Comparison of ENCODE assay signal across 12 mouse cellular contexts in genomic region chr15:89313359-89313758, GRCm38 (mm10). TPM values are rescaled to one million over a fixed set of nuclear protein-coding genes. Genes with fewer than 3 reads are reported as not detected.
A peak's percentile ranks its signal among the peaks of the same experiment; 100 is the strongest.
DNase-seq lines count a peak whose midpoint lies in the region; ATAC-seq and TF ChIP-seq lines count a peak whose summit lies in the region.
"Had no signal": no experiment of that assay in that cellular context is flagged by ENCODE, and none has a peak within 500 bp of the region (broad histone marks: within the 10 kb centered on the region; RNA-seq: fewer than 3 reads in every experiment).

No protein-coding gene starts in this region.

- no peaks in the 10 kb centered on the region for H3K27me3 ChIP-seq in limb, embryonic 15.5 days
- no peaks in the 10 kb centered on the region for H3K27me3 ChIP-seq in stomach, postnatal 0 days (ENCODE audit: control insufficient read depth, insufficient read depth, low read length)
- H3K27me3 ChIP-seq: CH12.LX had no signal

- H3K27ac ChIP-seq in gastrocnemius, adult 2 months = no peak overlapping the region
- no peak overlapping the region for H3K27ac ChIP-seq in limb, embryonic 15.5 days
- H3K27ac ChIP-seq in stomach, postnatal 0 days (replicated peaks) = no peak overlapping the region

- TF ChIP-seq EP300 in stomach, postnatal 0 days (optimal IDR thresholded peaks at IDR 0.05) = no peak

- H3K4me2 ChIP-seq in limb, embryonic 15.5 days = peak overlapping the region; percentile 74; the same call in 1 of the 2 replicates
- peak overlapping the region; percentile 89 for H3K4me2 ChIP-seq in stomach, postnatal 0 days (replicated peaks; ENCODE audit: low read depth)

- H3K9ac ChIP-seq in limb, embryonic 15.5 days = no peak overlapping the region
- H3K9ac ChIP-seq in stomach, postnatal 0 days (ENCODE audit: low read length) = no peak overlapping the region

- intact Hi-C loops in gastrocnemius, adult 2 months (cut with DNase I) = no loop called here

- peaks cover 41% of the 10 kb centered on the region for H3K4me1 ChIP-seq in limb, embryonic 15.5 days
- peaks cover 2% of the 10 kb centered on the region; the same call in 1 of the 2 replicates for H3K4me1 ChIP-seq in stomach, postnatal 0 days (replicated peaks; ENCODE audit: control insufficient read depth, insufficient read depth)

- TF ChIP-seq CTCF in gastrocnemius, adult 2 months (IDR thresholded peaks at IDR 0.05) = no peak
- TF ChIP-seq CTCF in stomach, postnatal 0 days (IDR thresholded peaks at IDR 0.05; ENCODE audit: low read depth) = no peak

- H3K4me3 ChIP-seq in gastrocnemius, adult 2 months = peak overlapping the region; percentile 93
- H3K4me3 ChIP-seq in limb, embryonic 15.5 days = 0 out of 2 replicates have a peak overlapping the region, but pooled peaks have one; percentile 2
- no peak overlapping the region for H3K4me3 ChIP-seq in stomach, postnatal 0 days (ENCODE audit: low read depth, low read length)

- 75% methylated on average over 4 of the region's 4 CpGs for WGBS in limb, embryonic 15.5 days
- 69% methylated on average over 4 of the region's 4 CpGs for WGBS in stomach, postnatal 0 days

- DNase-seq in gastrocnemius, adult 2 months = no peak
- no peak for DNase-seq in gastrocnemius, postnatal 25 days
- DNase-seq in ovary, postnatal 36 days (ENCODE audit: low spot score) = peak; percentile 13
- no peak for DNase-seq in ovary, adult 18-20 months (ENCODE audit: low spot score)
- no peak for DNase-seq in stomach, postnatal 0 days (ENCODE audit: low spot score)
- no peak for DNase-seq in thymus, postnatal 0 days (ENCODE audit: low spot score)
- no peak for DNase-seq in layer of hippocampus, adult 18-20 months (ENCODE audit: low spot score in 2 of 2)
- DNase-seq: adrenal gland, postnatal 25 days; kidney, adult 11 months had no signal

- no peaks in the 10 kb centered on the region for H3K36me3 ChIP-seq in limb, embryonic 15.5 days
- H3K36me3 ChIP-seq in stomach, postnatal 0 days (ENCODE audit: control insufficient read depth, insufficient read depth, low read length) = no peaks in the 10 kb centered on the region

- no peak for ATAC-seq in limb, embryonic 15.5 days (ENCODE audit: insufficient number of reproducible peaks, low FRiP score, low TSS enrichment, low read depth)
- no peak for ATAC-seq in stomach, postnatal 0 days (ENCODE audit: low FRiP score, low TSS enrichment)

- no peaks in the 10 kb centered on the region for H3K9me3 ChIP-seq in limb, embryonic 15.5 days
- H3K9me3 ChIP-seq in stomach, postnatal 0 days (ENCODE audit: control insufficient read depth, low read length) = no peaks in the 10 kb centered on the region

RNA-seq across cellular contexts. Expression of gene Sbf1, which starts 1.8 kb away (rescaled TPM):
- 10 to 100 TPM; 55.1 to 70.5 TPM for total RNA-seq in gastrocnemius, adult 2 months (2021)
- total RNA-seq in gastrocnemius, postnatal 25 days (2021) = 10 to 100 TPM; 48.1 to 61.0 TPM
- polyA plus RNA-seq in limb, embryonic 15.5 days (2015; fragmentation: Nextera tagmentation; extraction: Ambion mirVana) = 50.9 and 55.3 TPM in 2 replicates
- 27.6 and 31.9 TPM in 2 replicates for polyA plus RNA-seq in stomach, postnatal 0 days (2015; fragmentation: Nextera tagmentation; extraction: Ambion mirVana)
- polyA plus RNA-seq in thymus, postnatal 0 days (2015; fragmentation: Nextera tagmentation; extraction: Ambion mirVana) = 50.2 and 68.3 TPM in 2 replicates
- total RNA-seq in layer of hippocampus, adult 18-20 months (2021) = 100 to 1,000 TPM; 304 to 307 TPM

RNA-seq across cellular contexts. Expression of gene Adm2, which starts 9.2 kb away (rescaled TPM):
- total RNA-seq in gastrocnemius, adult 2 months (2021) = not detected
- total RNA-seq in gastrocnemius, postnatal 25 days (2021) = not detected
- 1.6 and 1.9 TPM in 2 replicates for polyA plus RNA-seq in limb, embryonic 15.5 days (2015; fragmentation: Nextera tagmentation; extraction: Ambion mirVana)
- 0.44 and 0.47 TPM in 2 replicates for polyA plus RNA-seq in stomach, postnatal 0 days (2015; fragmentation: Nextera tagmentation; extraction: Ambion mirVana)
- polyA plus RNA-seq in thymus, postnatal 0 days (2015; fragmentation: Nextera tagmentation; extraction: Ambion mirVana) = 0.57 and 0.75 TPM in 2 replicates
- not detected for total RNA-seq in layer of hippocampus, adult 18-20 months (2021)
- total RNA-seq: adrenal gland, postnatal 25 days had no signal
- polyA plus RNA-seq: urinary bladder, adult 2 months had no signal

RNA-seq across cellular contexts. Expression of gene Miox, which starts 20.8 kb away (rescaled TPM):
- total RNA-seq in gastrocnemius, adult 2 months (2021) = not detected
- total RNA-seq in gastrocnemius, postnatal 25 days (2021) = not detected
- polyA plus RNA-seq in limb, embryonic 15.5 days (2015; fragmentation: Nextera tagmentation; extraction: Ambion mirVana) = not detected in 2 replicates
- polyA plus RNA-seq in stomach, postnatal 0 days (2015; fragmentation: Nextera tagmentation; extraction: Ambion mirVana) = 0.17 TPM in 1 of 2 replicates, not detected in the other
- polyA plus RNA-seq in thymus, postnatal 0 days (2015; fragmentation: Nextera tagmentation; extraction: Ambion mirVana) = not detected in 2 replicates
- not detected for total RNA-seq in layer of hippocampus, adult 18-20 months (2021)
- total RNA-seq: adrenal gland, postnatal 25 days; CH12.LX had no signal
- polyA plus RNA-seq: urinary bladder, adult 2 months had no signal

RNA-seq across cellular contexts. Expression of gene Lmf2, which starts 42.1 kb away (rescaled TPM):
- total RNA-seq in gastrocnemius, adult 2 months (2021) = 10 to 100 TPM; 12.7 to 16.1 TPM
- 10 to 100 TPM in 1 of 2 experiments, 1 to 10 TPM in 1; 9.9 to 13.6 TPM for total RNA-seq in gastrocnemius, postnatal 25 days (2021)
- polyA plus RNA-seq in limb, embryonic 15.5 days (2015; fragmentation: Nextera tagmentation; extraction: Ambion mirVana) = 67.8 and 77.2 TPM in 2 replicates
- 24.3 and 24.4 TPM in 2 replicates for polyA plus RNA-seq in stomach, postnatal 0 days (2015; fragmentation: Nextera tagmentation; extraction: Ambion mirVana)
- polyA plus RNA-seq in thymus, postnatal 0 days (2015; fragmentation: Nextera tagmentation; extraction: Ambion mirVana) = 40.5 and 42.9 TPM in 2 replicates
- total RNA-seq in layer of hippocampus, adult 18-20 months (2021) = 10 to 100 TPM; 16.6 to 18.6 TPM

RNA-seq across cellular contexts. Expression of gene Ncaph2, which starts 42.2 kb away (rescaled TPM):
- 10 to 100 TPM; 40.9 to 41.4 TPM for total RNA-seq in gastrocnemius, adult 2 months (2021)
- total RNA-seq in gastrocnemius, postnatal 25 days (2021) = 10 to 100 TPM; 35.1 to 37.0 TPM
- polyA plus RNA-seq in limb, embryonic 15.5 days (2015; fragmentation: Nextera tagmentation; extraction: Ambion mirVana) = 151 and 161 TPM in 2 replicates
- 69.4 and 72.8 TPM in 2 replicates for polyA plus RNA-seq in stomach, postnatal 0 days (2015; fragmentation: Nextera tagmentation; extraction: Ambion mirVana)
- polyA plus RNA-seq in thymus, postnatal 0 days (2015; fragmentation: Nextera tagmentation; extraction: Ambion mirVana) = 175 and 195 TPM in 2 replicates
- 100 to 1,000 TPM; 101 to 103 TPM for total RNA-seq in layer of hippocampus, adult 18-20 months (2021)

Comparison
In these comparisons a context has a peak if more than half of its experiments do, and no peak if none do; other contexts are left out.
1. RNA of gene Sbf1, which starts 1.8 kb away (total RNA-seq): 304 to 307 TPM in layer of hippocampus, adult 18-20 months; 55.1 to 70.5 TPM in gastrocnemius, adult 2 months and 48.1 to 61.0 TPM in gastrocnemius, postnatal 25 days; every median in the first group is over 4 times any median in the second.